Mouse (Mus musculus): ENCODE data around the gene Brca1. TPM values are rescaled to one million over a fixed set of nuclear protein-coding genes. Genes with fewer than 3 reads are reported as not detected.

Brca1 gene
- total RNA-seq, 1 experiment, result 63.5 TPM

- H3K4me1 ChIP-seq (ENCODE audit: control insufficient read depth in 2 of 2, insufficient read depth in 2 of 2, low read length in 2 of 2, poor library complexity in 1 of 2), result peaks cover 0 to 6% of the 10 kb centered on the region in 2 experiments; a peak in 2 of 4 replicates
- peak within 1 kb of the TSS; percentile 63; the same call in 1 of the 2 replicates for H3K9ac ChIP-seq (ENCODE audit: insufficient read depth, low read depth, low read length, poor library complexity, severe bottlenecking)
- in situ Hi-C loops (cut with MboI; ENCODE audit: low sequenced_read_pairs in 2 of 2, unreplicated experiment in 2 of 2), result no loop called here
- TF ChIP-seq ZNF384 (IDR thresholded peaks at IDR 0.05; ENCODE audit: low read depth, low read length) (peak; percentile 64; the same call in 1 of the 2 replicates), ZC3H11A (IDR thresholded peaks at IDR 0.05; ENCODE audit: borderline replicate concordance, low read depth, low read length) (no peak)
- peak within 1 kb of the TSS; percentile 58; the same call in 1 of the 2 replicates for H3K27ac ChIP-seq (ENCODE audit: insufficient read depth, low read depth, low read length, poor library complexity, severe bottlenecking)
- peak; percentile 77 for DNase-seq (ENCODE audit: low read depth, low spot score)
- H3K36me3 ChIP-seq (ENCODE audit: control insufficient read depth, insufficient read depth, low read length, poor library complexity, severe bottlenecking), result peaks cover 15% of the 10 kb centered on the region
- peak within 1 kb of the TSS; percentile 36 to 50 for H3K4me3 ChIP-seq (ENCODE audit: insufficient read depth in 1 of 2, low read depth in 1 of 2, low read length in 2 of 2, poor library complexity in 1 of 2, severe bottlenecking in 1 of 2)
- no peaks in the 10 kb centered on the region for H3K9me3 ChIP-seq (ENCODE audit: control insufficient read depth, insufficient read depth, low read depth, low read length)
These were observed 30.6 kb upstream of the Brca1 start, which contains the start of gene Tmem106a for GRCm38 (mm10) chr11:101582054-101583035. Gene Tmem106a, plus strand, starts transcription at chr11:101582242.

- H3K36me3 ChIP-seq (ENCODE audit: control insufficient read depth, insufficient read depth, low read length, poor library complexity, severe bottlenecking), result peaks cover 19% of the 10 kb centered on the region
- in situ Hi-C loops (cut with MboI; ENCODE audit: low sequenced_read_pairs in 2 of 2, unreplicated experiment in 2 of 2), result no loop called here
- no peak overlapping the region; the same call in 1 of the 2 replicates for H3K27ac ChIP-seq (ENCODE audit: insufficient read depth, low read depth, low read length, poor library complexity, severe bottlenecking)
- H3K4me3 ChIP-seq (ENCODE audit: insufficient read depth in 1 of 2, low read depth in 1 of 2, low read length in 2 of 2, poor library complexity in 1 of 2, severe bottlenecking in 1 of 2), result peak overlapping the region in 1 of 2 experiments; percentile 36; a peak in 1 of 4 replicates
- no peak for DNase-seq (ENCODE audit: low read depth, low spot score)
- no peak for TF ChIP-seq MAFK (IDR thresholded peaks at IDR 0.05; ENCODE audit: insufficient read depth, low read depth, low read length)
- TF ChIP-seq ZC3H11A (IDR thresholded peaks at IDR 0.05; ENCODE audit: borderline replicate concordance, low read depth, low read length), result no peak
- no peak for TF ChIP-seq CHD2 (IDR thresholded peaks at IDR 0.05; ENCODE audit: low read depth, low read length)
- no peak for TF ChIP-seq HCFC1 (IDR thresholded peaks at IDR 0.05; ENCODE audit: borderline replicate concordance, insufficient read depth, low read length)
- TF ChIP-seq ZNF384 (IDR thresholded peaks at IDR 0.05; ENCODE audit: low read depth, low read length), result no peak
- no peaks in the 10 kb centered on the region for H3K9me3 ChIP-seq (ENCODE audit: control insufficient read depth, insufficient read depth, low read depth, low read length)
- H3K9ac ChIP-seq (ENCODE audit: insufficient read depth, low read depth, low read length, poor library complexity, severe bottlenecking), result no peak overlapping the region
- H3K4me1 ChIP-seq (ENCODE audit: control insufficient read depth in 2 of 2, insufficient read depth in 2 of 2, low read length in 2 of 2, poor library complexity in 1 of 2), result peaks cover 0 to 6% of the 10 kb centered on the region in 2 experiments; a peak in 2 of 4 replicates
These were observed 29.5 kb upstream of the Brca1 start for GRCm38 (mm10) chr11:101581081-101581764.

- Histone ChIP-seq H3K36me3 (ENCODE audit: control insufficient read depth, insufficient read depth, low read length, poor library complexity, severe bottlenecking) (peaks cover 53% of the 10 kb centered on the region), H3K4me3 (ENCODE audit: insufficient read depth in 1 of 2, low read depth in 1 of 2, low read length in 2 of 2, poor library complexity in 1 of 2, severe bottlenecking in 1 of 2) (no peak overlapping the region), H3K9ac (ENCODE audit: insufficient read depth, low read depth, low read length, poor library complexity, severe bottlenecking) (no peak overlapping the region), H3K27ac (ENCODE audit: insufficient read depth, low read depth, low read length, poor library complexity, severe bottlenecking) (no peak overlapping the region), H3K9me3 (ENCODE audit: control insufficient read depth, insufficient read depth, low read depth, low read length) (no peaks in the 10 kb centered on the region), H3K4me1 (ENCODE audit: control insufficient read depth in 2 of 2, insufficient read depth in 2 of 2, low read length in 2 of 2, poor library complexity in 1 of 2) (0 out of 4 replicates have a peak, but pooled peaks cover 0 to 2% of the 10 kb centered on the region in 2 experiments)
- no peak for DNase-seq (ENCODE audit: low read depth, low spot score)
- TF ChIP-seq ZNF384 (IDR thresholded peaks at IDR 0.05; ENCODE audit: low read depth, low read length) (no peak), MAFK (IDR thresholded peaks at IDR 0.05; ENCODE audit: insufficient read depth, low read depth, low read length) (no peak), CHD2 (IDR thresholded peaks at IDR 0.05; ENCODE audit: low read depth, low read length) (no peak), HCFC1 (IDR thresholded peaks at IDR 0.05; ENCODE audit: borderline replicate concordance, insufficient read depth, low read length) (no peak), ZC3H11A (IDR thresholded peaks at IDR 0.05; ENCODE audit: borderline replicate concordance, low read depth, low read length) (no peak)
- in situ Hi-C loops (cut with MboI; ENCODE audit: low sequenced_read_pairs in 2 of 2, unreplicated experiment in 2 of 2), result no loop called here
These were observed 24.4 kb upstream of the Brca1 start for GRCm38 (mm10) chr11:101576116-101576515.

- no peak for TF ChIP-seq MAFK (IDR thresholded peaks at IDR 0.05; ENCODE audit: insufficient read depth, low read depth, low read length)
- no peak for TF ChIP-seq ZNF384 (IDR thresholded peaks at IDR 0.05; ENCODE audit: low read depth, low read length)
- TF ChIP-seq ZC3H11A (IDR thresholded peaks at IDR 0.05; ENCODE audit: borderline replicate concordance, low read depth, low read length), result no peak
- no peak for TF ChIP-seq CHD2 (IDR thresholded peaks at IDR 0.05; ENCODE audit: low read depth, low read length)
- TF ChIP-seq HCFC1 (IDR thresholded peaks at IDR 0.05; ENCODE audit: borderline replicate concordance, insufficient read depth, low read length), result no peak
- Histone ChIP-seq H3K9me3 (ENCODE audit: control insufficient read depth, insufficient read depth, low read depth, low read length) (no peaks in the 10 kb centered on the region), H3K27ac (ENCODE audit: insufficient read depth, low read depth, low read length, poor library complexity, severe bottlenecking) (no peak overlapping the region; the same call in 1 of the 2 replicates), H3K4me1 (ENCODE audit: control insufficient read depth in 2 of 2, insufficient read depth in 2 of 2, low read length in 2 of 2, poor library complexity in 1 of 2) (peaks cover 2 to 3% of the 10 kb centered on the region in 2 experiments; a peak in 2 of 4 replicates), H3K4me3 (ENCODE audit: insufficient read depth in 1 of 2, low read depth in 1 of 2, low read length in 2 of 2, poor library complexity in 1 of 2, severe bottlenecking in 1 of 2) (no peak overlapping the region), H3K36me3 (ENCODE audit: control insufficient read depth, insufficient read depth, low read length, poor library complexity, severe bottlenecking) (peaks cover 55% of the 10 kb centered on the region), H3K9ac (ENCODE audit: insufficient read depth, low read depth, low read length, poor library complexity, severe bottlenecking) (no peak overlapping the region)
- DNase-seq (ENCODE audit: low read depth, low spot score), result peak; percentile 60
- in situ Hi-C loops (cut with MboI; ENCODE audit: low sequenced_read_pairs in 2 of 2, unreplicated experiment in 2 of 2), result no loop called here
These were observed 16.7 kb upstream of the Brca1 start for GRCm38 (mm10) chr11:101568421-101568820.

Measured in ES-E14 (cell line).